Mouse (Mus musculus) heart, adult 11 months (tissue): ENCODE data around the gene Rnase13.
A peak's percentile ranks its signal among the peaks of the same experiment; 100 is the strongest.

Source experiments
- DNase-seq: peaks from one replicate; pipeline ENCODE4 v3.0.0; 2022

Rnase13 gene

DNA sequence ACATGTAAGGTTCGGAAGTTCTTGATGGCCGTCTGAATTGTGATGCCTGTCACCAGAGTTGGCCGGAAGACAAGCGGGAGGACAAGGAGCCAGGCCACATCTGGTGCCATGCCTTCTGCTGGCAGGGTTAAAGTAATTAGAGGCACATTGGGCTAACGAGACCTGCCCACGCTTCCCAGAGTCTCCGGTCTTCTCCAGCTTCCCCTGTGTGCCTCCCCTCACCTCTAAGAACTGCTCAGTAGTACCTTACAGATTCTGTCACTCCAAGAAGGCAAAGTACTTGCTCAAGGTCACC lies at the start of gene Rnase13:
Gene Rnase13, minus strand, starts transcription at position 203 of the 295 bp plus-strand sequence.
- peak; percentile 89 for DNase-seq

DNA sequence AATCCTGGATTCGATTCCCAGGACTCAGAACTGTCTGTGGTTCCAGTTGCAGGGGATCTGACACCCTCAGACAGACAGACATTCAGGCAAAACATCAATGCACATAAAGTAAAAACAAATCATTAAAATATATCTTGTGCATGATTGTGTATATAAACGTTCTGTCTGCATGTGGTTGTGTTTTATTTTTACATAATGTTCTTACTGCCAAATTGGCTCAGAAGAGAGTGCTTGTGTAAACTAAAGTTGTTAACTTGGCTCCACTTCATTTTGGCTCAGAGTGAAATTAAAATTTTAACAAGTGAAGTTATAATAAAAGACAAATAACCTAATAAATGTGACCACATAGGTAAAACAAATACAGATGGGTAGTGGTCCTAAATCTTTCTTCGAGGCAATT lies 44.8 kb upstream of the Rnase13 start:
- DNase-seq = no peak

DNA sequence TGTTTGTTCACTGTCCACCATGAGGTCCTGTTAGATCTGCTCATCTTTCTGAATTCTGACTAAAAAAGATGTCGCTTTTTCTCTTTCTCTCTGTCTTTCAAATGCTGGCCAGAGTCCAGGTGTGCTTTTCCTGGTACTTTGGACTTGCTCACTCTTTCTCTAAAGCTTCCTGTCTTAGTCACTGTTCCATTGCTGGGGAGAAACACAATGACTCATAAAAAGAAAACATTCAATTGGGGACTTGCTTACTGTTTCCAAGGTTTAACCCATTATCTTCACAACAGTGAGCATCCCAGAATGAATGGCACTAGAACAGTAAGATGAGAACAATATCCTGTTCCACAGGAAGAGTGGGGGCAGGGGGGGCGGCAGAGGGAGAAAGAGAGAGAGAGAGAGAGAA lies 37.7 kb upstream of the Rnase13 start:
- no peak for DNase-seq

DNA sequence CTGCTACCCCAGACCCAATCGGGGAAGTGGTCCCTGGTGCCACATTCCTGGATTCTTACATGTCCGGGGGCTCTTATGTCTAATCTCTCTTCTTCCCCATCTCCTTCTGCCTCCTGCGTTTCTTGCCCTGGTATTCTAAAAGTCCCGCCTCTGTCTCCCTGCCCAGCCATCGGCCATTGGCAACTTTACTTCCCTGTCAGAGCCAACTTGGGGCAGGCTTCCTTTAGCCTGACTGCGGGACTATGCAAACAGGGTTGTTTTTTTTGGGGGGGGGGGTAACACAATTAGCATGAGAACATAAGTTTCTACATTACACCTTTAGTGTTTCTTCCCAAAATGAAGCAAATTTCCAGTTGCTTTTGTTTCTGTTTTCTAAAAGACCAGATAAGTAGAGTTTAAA lies 20.8 kb upstream of the Rnase13 start:
- no peak for DNase-seq

DNA sequence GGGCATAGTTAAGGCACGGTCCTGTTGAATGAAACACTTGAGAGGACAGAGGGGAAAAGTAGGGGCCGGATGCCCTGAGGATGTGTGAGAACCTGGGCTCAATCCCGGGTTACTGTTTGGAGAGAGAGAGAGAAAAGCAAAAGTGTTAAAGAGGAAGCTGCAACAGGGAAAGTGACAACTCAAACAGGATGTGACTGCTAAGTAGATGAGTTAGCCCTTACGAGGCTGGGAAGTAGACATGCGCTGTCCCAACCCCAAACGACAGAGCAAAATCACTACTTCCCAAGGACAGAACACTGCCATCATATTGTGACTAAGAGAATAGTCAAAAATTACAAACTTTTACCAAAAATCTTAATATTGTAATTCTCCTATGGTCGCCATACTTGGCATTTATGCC lies 19.7 kb upstream of the Rnase13 start:
- no peak for DNase-seq

DNA sequence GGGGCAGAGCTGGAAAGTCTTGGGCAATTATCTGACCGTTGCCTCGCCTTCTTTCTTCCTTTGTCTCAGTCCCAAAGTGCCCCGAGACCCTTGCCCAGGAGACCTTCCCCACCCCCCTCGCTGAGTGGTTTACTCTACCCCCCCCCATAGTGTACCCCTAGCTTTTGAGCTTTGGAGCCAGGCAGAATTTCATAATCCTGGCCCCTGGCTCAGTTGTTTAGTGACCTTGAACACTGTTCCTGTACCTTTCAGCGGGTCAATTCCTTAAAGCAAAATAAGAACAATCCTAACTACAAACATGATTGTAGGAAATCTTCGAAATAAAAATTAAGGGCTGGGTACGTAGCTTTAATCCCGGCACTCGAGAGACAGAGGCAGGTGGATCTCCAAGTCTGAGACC lies 19.0 kb upstream of the Rnase13 start:
- no peak for DNase-seq

DNA sequence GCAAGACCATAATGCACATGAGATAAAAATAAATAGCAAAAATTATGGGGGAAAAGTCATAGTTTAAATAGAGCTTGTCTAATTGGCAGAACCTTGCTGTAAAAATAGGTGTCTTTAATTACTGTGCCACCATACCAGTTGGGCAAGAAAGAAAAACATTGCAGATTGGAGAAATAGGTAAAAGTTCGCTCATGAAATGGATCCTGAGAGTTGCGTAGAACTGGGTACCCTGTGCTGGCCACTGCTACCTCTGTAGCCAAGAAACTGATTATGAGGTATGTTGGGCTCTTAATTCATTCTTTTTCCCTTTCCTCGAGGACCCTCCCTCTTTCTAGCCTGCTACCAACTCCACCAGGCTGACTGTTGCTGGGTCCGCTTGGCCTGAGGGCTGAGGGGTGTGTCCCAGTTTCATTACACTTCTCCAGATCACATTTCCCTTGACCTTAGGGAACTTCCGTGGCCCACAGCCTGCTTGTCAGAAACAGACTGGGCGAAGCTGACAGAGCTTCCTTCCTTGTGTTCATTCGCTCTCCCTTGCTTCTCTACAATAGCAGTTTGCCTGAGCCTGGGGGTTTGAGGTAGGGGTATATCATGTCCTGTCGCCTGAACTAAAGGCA lies 18.5 kb upstream of the Rnase13 start:
- peak; percentile 95 for DNase-seq

DNA sequence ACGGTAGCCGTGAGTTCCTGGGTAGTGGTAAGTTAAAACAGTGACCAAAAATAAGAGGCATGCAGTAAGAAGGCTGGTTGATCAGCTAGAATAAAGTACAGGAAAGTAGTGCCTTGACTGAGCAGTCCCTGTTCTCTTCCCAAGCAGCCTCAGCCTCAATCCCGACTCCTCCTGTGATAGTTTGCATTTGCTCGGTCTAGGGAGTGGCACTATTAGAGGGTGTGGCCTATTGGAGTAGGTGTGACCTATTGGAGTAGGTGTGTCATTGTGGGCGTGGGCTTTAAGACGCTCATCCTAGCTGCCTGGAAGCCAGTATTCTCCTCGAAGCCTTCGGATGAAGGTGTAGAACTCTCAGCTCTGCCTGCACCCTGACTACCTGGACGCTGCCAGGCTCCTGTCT lies 16.4 kb upstream of the Rnase13 start:
- no peak for DNase-seq

DNA sequence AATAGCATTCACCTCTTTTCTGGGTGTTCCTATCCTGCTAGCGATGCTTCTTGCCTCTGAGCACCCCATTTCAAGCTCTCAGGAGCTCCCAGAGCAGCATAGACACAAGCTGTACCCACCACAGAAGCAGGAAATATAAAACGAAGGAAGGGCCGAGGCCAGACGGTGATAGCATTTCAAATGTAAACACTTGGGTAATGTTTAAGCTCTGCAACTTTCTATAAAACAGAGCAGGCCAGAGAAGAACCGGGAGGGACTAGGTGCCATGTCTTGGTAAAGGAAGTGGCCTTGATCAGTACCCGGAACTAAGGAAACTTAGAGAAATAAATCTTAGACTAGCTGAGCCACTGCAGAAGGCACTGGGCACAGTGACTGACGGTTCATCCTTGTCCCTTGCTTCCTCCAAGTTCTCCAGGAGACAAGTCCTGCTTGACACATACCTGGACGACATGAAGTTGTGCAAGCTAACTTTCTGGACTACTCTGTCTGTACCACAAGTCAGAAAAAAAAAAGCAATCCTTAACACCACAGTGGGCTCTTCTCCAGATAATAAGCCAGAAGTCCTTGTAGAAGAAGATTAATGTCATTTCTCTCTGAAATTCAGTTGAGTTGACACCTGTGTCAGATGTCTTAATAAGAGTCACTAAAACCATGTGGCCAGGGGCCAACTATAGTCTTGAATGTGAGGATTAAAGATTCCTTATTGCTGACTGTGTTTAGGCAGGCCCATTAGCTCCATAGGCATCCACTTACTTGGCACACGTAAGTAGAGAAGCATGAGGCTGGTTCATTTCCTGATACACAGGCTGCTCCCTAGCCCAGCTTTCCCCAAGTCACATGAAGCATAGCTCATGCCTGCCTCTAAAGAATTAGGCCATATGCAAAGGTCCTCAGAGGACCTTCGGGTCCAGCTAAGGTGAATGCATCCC lies 9.8 kb upstream of the Rnase13 start:
- peak; percentile 65 for DNase-seq

DNA sequence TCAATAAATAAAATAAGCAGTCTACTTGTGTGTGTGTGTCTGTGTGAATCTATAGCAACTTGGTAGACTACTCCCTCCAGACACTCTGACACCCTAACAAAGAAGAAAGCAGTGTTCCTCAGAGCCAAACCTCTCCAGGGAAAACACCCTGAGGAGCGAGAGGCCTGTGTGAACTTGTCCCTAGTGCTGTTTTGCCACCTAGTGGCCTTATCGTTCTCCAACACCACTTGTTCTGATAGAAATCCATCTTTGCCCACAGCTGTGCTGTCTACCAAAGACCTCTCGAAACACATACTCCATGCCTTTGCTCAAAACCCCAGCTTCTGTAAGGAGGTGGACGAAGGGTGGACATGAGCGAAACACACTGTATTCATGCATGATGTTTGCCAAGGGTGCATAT lies 8.3 kb upstream of the Rnase13 start:
- peak; percentile 94 for DNase-seq

DNA sequence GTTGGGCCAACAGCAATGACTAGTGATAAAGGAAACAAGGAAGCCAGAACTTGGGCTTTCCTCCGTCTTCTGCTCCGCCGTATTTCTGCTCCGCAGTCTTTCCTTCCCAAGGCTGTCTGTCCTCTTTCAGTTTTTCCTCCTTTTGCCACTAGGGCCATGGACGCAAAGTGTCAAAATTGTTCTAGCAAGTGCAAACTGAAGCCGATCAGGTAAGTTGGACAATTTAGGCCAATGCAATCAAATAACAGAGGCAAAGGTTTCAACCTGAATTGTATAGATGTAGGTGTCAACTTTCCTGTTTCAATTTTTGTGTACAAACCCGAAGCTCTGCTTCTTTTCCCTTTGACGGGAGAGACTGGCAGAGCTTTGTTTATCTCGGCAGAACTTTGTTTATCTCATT lies 7.4 kb upstream of the Rnase13 start:
- no peak for DNase-seq

DNA sequence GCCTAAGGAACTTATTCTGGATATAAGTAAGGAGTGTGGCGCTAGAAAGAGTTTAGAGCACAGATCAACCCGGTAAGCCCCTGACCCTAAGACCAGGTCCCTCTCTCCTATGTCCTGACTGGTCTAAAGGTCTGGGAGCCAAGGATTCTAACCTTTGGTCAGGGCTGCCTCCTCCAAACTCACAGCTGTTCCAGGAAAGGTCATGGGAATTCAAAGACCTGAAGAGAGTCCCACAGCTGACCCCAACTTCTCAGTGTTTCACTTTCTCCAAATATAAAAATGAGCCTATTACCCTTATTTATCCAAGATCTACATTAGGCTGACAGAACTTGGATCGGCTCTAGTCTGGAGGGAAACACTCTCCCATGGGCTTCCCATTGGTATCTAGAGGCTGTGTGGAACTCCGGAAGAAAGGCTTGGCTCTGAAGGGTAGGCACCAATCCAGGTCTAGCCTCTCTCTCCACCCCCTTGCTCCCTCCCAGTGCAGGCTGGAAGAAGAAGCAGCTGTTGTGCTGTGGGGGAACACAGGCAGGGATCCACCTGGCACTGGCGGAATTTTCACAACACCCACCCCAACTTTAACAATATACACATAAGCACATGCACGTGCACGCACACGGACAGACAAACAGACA lies 6.9 kb upstream of the Rnase13 start:
- DNase-seq = peak; percentile 99

DNA sequence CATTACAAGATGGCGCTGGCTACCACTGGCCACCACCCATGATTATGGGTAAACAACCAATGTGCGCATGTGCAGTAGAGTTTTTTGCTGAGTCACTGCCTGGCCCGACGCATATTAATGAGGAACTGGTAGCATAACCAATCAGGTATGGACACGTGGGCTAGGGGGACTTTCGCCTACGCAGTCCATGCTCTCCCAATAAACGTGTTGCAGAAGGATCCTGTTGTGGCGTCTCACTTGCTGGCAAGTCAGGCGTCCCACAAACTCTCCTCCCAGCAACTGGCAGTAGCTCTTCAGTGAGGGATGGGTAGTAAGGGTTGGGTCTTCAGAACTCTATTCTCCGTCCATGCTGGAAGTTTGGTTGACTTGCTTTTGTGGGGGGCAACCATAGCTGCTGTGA lies 4.4 kb upstream of the Rnase13 start:
- DNase-seq = peak; percentile 79

DNA sequence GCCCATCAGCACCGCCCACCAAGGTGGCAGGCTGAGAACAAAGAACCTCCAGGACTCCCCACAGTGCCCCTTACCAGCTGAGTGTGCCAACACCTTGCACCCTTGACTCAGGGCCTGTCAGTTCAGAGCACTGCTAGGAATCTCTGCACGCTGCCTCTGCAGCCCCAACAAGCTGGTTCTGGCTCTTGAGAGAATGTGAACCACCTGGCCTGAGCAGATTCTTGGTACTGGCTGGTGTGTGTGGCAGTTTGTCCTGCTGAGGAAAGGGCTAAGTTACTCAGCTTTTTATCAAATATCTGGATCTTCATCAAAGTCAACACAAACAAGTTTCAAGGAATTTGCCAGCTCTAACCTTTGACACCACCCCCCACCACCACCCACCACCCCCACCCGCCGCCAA lies 919 bp upstream of the Rnase13 start:
- DNase-seq = peak; percentile 82

DNA sequence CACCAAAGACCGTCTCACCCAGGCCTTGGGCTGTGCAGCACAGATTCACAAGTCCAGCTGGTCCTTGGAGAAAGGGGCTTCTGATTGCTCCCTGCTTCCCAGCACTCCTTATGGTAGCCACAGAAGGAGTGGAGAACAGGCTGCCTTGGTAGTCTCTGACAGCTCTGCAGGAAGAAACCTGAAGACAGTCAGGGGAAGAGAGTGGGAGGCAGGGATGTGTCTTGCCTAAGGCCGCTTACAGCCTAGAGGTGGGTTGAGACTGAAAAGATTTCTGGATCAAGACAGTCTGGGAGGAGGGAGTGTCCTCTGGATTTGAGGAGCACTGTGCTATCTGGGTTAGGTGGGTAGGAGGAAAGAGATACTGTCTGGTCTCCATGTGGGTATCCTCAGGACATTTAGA lies 337 bp upstream of the Rnase13 start:
- peak; percentile 68 for DNase-seq

DNA sequence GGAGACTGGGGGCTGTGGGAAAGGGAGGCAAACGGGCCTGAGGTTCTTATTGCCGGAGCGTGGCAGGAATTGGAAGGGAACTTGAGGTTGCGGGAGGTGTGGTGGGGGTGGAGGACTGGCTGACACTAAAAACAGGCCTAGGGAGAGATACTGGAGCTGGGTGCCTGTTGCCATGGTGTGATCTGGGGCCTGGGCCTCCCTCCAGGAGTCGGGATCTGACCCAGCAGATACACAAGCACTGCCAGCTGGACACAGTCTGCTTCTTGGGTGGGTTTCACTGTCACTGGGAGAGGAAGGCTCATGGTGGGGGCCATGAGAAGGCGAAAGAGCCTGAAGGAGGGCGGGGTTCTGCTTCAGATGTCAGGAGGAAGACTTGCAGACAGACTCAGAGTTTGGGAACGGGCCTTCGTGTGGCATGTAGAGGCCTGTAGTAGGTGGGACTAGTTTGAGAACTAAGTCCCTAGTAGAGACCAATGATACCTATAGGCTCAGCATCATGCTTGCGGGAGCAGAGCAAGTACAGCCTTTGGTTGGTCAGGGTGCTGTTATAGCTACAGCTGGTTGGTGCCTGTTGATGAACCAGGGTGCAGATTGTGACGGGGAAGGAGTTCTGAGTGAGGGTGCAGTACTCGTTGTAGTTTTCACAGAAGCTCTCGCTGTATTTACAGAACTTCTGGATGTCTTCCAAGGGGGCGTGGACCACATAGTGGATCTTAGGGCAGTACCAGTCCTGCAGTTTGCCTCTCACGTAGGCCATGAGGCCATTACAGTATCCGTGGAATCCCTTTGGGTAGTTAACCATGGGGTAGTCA lies 608 bp downstream of the Rnase13 start:
- peak; percentile 99 for DNase-seq

DNA sequence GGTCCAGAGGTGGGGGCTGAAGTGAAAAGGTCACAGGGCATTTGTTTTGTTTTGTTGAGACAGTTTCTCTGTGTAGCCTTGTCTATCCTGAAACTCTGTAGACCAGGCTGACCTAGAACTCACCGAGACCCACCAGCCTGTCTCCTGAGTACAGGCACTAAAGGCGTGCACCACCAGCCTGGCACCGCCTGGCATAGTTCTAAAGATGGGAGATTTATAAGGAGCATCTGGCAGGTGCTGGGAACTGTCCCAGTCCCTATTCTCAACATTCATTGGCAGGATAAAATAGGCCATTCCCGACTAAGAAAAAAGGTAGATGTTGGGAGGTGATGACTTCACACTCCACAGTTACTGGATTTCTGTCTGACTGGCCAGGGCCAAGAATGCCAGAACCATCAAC lies 3.6 kb downstream of the Rnase13 start:
- DNase-seq = no peak

DNA sequence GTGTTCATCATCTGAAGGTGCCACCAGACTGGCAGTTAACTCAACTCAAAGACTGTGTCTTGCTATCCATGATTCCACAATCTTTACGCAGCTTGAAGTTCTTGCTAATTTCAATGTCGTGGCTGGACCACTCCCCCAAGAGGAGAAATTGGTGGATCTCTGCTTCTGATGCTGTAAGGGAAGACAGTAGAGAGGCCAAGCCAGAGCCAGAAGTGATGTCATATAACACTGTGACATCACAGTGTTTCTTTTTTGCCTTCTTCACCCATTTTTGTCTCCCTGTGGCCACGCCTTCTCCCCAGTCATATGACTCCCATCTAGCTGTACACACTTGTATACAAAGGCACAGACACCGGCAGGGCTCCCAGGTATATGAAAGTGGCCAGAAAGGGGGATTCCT lies 4.4 kb downstream of the Rnase13 start, which contains the start of gene Tppp2:
Gene Tppp2, plus strand, starts transcription at position 301 of the 400 bp plus-strand sequence.
- DNase-seq = no peak

DNA sequence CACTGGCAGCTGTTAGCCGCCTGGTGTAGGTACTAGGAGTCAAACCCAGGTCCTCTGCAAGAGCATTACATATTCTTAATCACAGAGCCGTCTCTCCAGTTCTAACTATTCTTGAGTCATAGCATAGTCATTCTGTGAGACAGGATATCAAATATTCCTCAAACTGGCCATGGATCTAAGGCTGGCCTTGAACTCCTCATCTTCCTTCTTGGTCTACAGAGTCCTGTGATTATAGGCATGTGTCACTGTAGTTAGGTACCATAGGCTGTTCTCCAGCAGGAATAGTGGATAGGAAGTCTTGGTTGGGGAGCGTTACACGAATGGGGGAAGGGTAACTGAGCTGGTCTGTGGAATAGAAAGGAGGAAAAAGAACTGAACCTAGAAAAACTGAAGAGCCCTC lies 6.0 kb downstream of the Rnase13 start:
- no peak for DNase-seq

DNA sequence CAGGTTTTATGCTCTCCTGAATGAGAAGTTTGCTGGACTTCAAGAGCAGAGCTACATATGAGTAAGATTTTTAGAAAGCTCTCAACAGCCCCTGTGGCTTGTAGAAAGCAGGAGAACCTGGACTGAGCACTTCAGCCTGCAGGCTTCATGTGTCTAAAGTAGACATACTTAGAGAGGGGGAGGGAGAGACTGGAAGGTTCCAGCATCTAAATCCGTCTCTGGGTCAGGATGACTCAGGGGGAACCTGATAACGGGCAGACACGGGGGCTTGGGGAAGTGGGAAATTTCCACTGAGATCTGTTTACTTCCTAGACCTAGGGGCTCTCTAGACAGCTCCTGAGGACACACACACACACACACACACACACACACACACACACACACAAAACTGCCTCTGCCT lies 7.5 kb downstream of the Rnase13 start:
- DNase-seq = peak; percentile 96

DNA sequence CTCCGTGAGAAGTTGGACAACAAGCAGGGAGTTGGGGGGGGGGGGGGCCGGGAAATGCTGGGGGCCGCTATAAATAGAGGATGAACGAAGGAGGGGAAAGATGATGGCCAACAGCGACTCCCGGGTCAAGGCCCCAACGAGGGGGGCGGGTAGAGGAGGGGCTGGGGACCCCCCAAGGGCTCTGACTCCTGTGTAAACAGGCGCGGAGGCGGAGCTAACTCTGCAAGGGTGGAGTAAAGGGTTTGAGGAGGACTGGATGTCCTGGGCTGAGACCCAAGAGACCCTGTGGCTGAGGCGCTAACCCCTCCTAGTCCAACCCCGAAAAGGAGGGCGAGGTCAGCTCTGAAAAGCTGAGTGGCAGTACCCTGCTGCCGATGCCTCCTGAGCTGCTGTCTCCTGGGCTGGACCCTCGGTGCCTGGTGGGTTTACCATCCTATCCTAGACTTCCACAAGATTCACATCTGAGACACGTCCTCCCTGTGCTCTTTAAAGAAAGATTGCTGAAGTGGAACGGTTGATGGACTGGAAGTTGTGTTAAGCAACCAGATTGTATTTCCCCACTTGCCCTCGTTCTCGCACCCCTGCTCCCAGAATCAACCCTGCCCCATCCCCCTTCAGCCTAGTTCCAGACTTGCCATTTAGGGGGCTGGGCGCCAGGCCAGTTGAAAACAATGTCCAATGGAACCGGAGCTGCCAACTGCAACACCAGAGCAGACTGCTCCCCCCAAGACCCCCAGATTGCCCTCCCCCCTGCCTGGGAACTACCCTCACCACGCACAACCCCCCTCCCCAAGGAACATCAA lies 8.4 kb downstream of the Rnase13 start, which contains the start of gene Ndrg2:
Gene Ndrg2, minus strand, starts transcription at position 199 of the 803 bp plus-strand sequence.
- peak; percentile 100 for DNase-seq
